Mouse (Mus musculus): ENCODE measurements around the gene Serf2. TPM values are rescaled to one million over a fixed set of nuclear protein-coding genes. Genes with fewer than 3 reads are reported as not detected.
A peak's percentile ranks its signal among the peaks of the same experiment; 100 is the strongest.
"Not testable (repeated sequence)": the region's sequence is repeated elsewhere in the genome, so short reads cannot be mapped to it uniquely, and the experiment has no call there.

The Serf2 gene
- total RNA-seq, 2 experiments from 2014 or later = 77.3 to 100 TPM

- no peak for ATAC-seq (replicated peaks; ENCODE audit: low FRiP score, poor library complexity, severe bottlenecking)
These were observed 3.9 kb upstream of the Serf2 start for GRCm38 (mm10) chr2:121445117-121445516.

GRCm38 (mm10) chr2:121446506-121446905, 2.5 kb upstream of the Serf2 start:
- ATAC-seq (replicated peaks; ENCODE audit: low FRiP score, poor library complexity, severe bottlenecking) = no peak

GRCm38 (mm10) chr2:121447006-121447405, 2.0 kb upstream of the Serf2 start:
- no peak for ATAC-seq (replicated peaks; ENCODE audit: low FRiP score, poor library complexity, severe bottlenecking)

- ATAC-seq (replicated peaks; ENCODE audit: low FRiP score, poor library complexity, severe bottlenecking) = no peak
These were observed 859 bp upstream of the Serf2 start for GRCm38 (mm10) chr2:121448136-121448535.

GRCm38 (mm10) chr2:121449545-121450011, 583 bp downstream of the Serf2 start:
- no peak for ATAC-seq (replicated peaks; ENCODE audit: low FRiP score, poor library complexity, severe bottlenecking)

- ATAC-seq (replicated peaks; ENCODE audit: low FRiP score, poor library complexity, severe bottlenecking) = no peak
These were observed 1.1 kb downstream of the Serf2 start for GRCm38 (mm10) chr2:121450093-121450492.

GRCm38 (mm10) chr2:121452361-121452760, 3.4 kb downstream of the Serf2 start:
- ATAC-seq (replicated peaks; ENCODE audit: low FRiP score, poor library complexity, severe bottlenecking) = no peak

GRCm38 (mm10) chr2:121452990-121453389, 4.0 kb downstream of the Serf2 start, which contains the start of gene Hypk:
Gene Hypk, plus strand, starts transcription at chr2:121453290.
- no peak for ATAC-seq (replicated peaks; ENCODE audit: low FRiP score, poor library complexity, severe bottlenecking)

GRCm38 (mm10) chr2:121453917-121454316, 4.9 kb downstream of the Serf2 start:
- ATAC-seq (replicated peaks; ENCODE audit: low FRiP score, poor library complexity, severe bottlenecking) = no peak

- no peak for ATAC-seq (replicated peaks; ENCODE audit: low FRiP score, poor library complexity, severe bottlenecking)
These were observed 6.5 kb downstream of the Serf2 start for GRCm38 (mm10) chr2:121455534-121455933.

GRCm38 (mm10) chr2:121456692-121457642, 8.0 kb downstream of the Serf2 start, which contains the start of gene Serinc4:
Gene Serinc4, minus strand, starts transcription at chr2:121456781.
- ATAC-seq (replicated peaks; ENCODE audit: low FRiP score, poor library complexity, severe bottlenecking) = peak; percentile 99

GRCm38 (mm10) chr2:121460071-121460470, 11.1 kb downstream of the Serf2 start:
- ATAC-seq (replicated peaks; ENCODE audit: low FRiP score, poor library complexity, severe bottlenecking) = no peak

GRCm38 (mm10) chr2:121468982-121469381, 20.0 kb downstream of the Serf2 start:
- ATAC-seq (replicated peaks; ENCODE audit: low FRiP score, poor library complexity, severe bottlenecking) = not testable (repeated sequence)

- not testable (repeated sequence) for ATAC-seq (replicated peaks; ENCODE audit: low FRiP score, poor library complexity, severe bottlenecking)
These were observed 23.8 kb downstream of the Serf2 start for GRCm38 (mm10) chr2:121472783-121473182.

- peak; percentile 98 for ATAC-seq (replicated peaks; ENCODE audit: low FRiP score, poor library complexity, severe bottlenecking)
These were observed 24.5 kb downstream of the Serf2 start, which contains the start of gene Mfap1b for GRCm38 (mm10) chr2:121473301-121474179. Gene Mfap1b, minus strand, starts transcription at chr2:121474067.

- ATAC-seq (replicated peaks; ENCODE audit: low FRiP score, poor library complexity, severe bottlenecking) = peak; percentile 60
These were observed 25.2 kb downstream of the Serf2 start for GRCm38 (mm10) chr2:121474180-121474535.

- ATAC-seq (replicated peaks; ENCODE audit: low FRiP score, poor library complexity, severe bottlenecking) = not testable (repeated sequence)
These were observed 26.3 kb downstream of the Serf2 start for GRCm38 (mm10) chr2:121475306-121475705.

GRCm38 (mm10) chr2:121477491-121478266, 28.7 kb downstream of the Serf2 start:
- no peak for ATAC-seq (replicated peaks; ENCODE audit: low FRiP score, poor library complexity, severe bottlenecking)

GRCm38 (mm10) chr2:121480498-121480897, 31.5 kb downstream of the Serf2 start:
- ATAC-seq (replicated peaks; ENCODE audit: low FRiP score, poor library complexity, severe bottlenecking) = peak; percentile 70

All from erythroid progenitor cell, adult 5-6 weeks (primary cell).